Mouse (Mus musculus): ENCODE data around the gene Mamstr.

- TF ChIP-seq MYOG (IDR thresholded peaks at IDR 0.05; ENCODE audit: control insufficient read depth, extremely low read depth, insufficient read length) (no peak), CTCF (IDR thresholded peaks at IDR 0.05; ENCODE audit: control insufficient read depth, insufficient read depth, insufficient read length) (no peak), CEBPB (IDR thresholded peaks at IDR 0.05; ENCODE audit: low read depth) (no peak), MAX (IDR thresholded peaks at IDR 0.05) (no peak)
Measured at GRCm38 (mm10) chr7:45693921-45694591, 54.3 kb downstream of the Mamstr start, which contains the start of gene Sec1.
